Mouse (Mus musculus) cerebellum, adult 2 months (tissue): Measurements from ENCODE around the gene Ikzf2.

ENCODE experiments used
- CTCF ChIP-seq: fragments of 200-500 bp; IDR thresholded peaks from 2 replicates; pipeline ENCODE4 v1.5.1; 2011; ENCODE audit warnings: low read depth, mild to moderate bottlenecking, control low read depth, low read length, moderate library complexity, borderline replicate concordance; ENCODE audit not compliant: insufficient read depth
- POLR2A ChIP-seq: fragments of 200-500 bp; IDR thresholded peaks from 2 replicates; pipeline ENCODE4 v1.6.1; 2011; ENCODE audit warnings: low read length, control low read depth, borderline replicate concordance; ENCODE audit not compliant: insufficient read depth

GRCm38 (mm10) chr1:69578917-69579316, 108.1 kb downstream of the Ikzf2 start:
- TF ChIP-seq CTCF (no peak), POLR2A (no peak)
